Comparison of ENCODE assay signal across 9 mouse cellular contexts in genomic region chr2:153348100-153348831, GRCm38 (mm10). TPM values are rescaled to one million over a fixed set of nuclear protein-coding genes. Genes with fewer than 3 reads are reported as not detected.
DNase-seq lines count a peak whose midpoint lies in the region; ATAC-seq and TF ChIP-seq lines count a peak whose summit lies in the region.
"Had no signal": no experiment of that assay in that cellular context is flagged by ENCODE, and none has a peak within 500 bp of the region (broad histone marks: within the 10 kb centered on the region; RNA-seq: fewer than 3 reads in every experiment).

No protein-coding gene starts in this region.

- H3K36me3 ChIP-seq in lung, embryonic 14.5 days (ENCODE audit: insufficient read depth) = peaks cover 18% of the 10 kb centered on the region
- peaks cover 12% of the 10 kb centered on the region for H3K36me3 ChIP-seq in embryonic facial prominence, embryonic 14.5 days (ENCODE audit: control insufficient read depth, insufficient read depth, low read length)
- H3K36me3 ChIP-seq in limb, embryonic 11.5 days (ENCODE audit: control insufficient read depth, insufficient read depth, low read length) = no peaks in the 10 kb centered on the region
- H3K36me3 ChIP-seq in small intestine, adult 2 months (ENCODE audit: control insufficient read depth, insufficient read depth, low read length) = peaks cover 7% of the 10 kb centered on the region

- ATAC-seq in lung, embryonic 14.5 days (ENCODE audit: insufficient read depth) = no peak
- no peak for ATAC-seq in embryonic facial prominence, embryonic 14.5 days (ENCODE audit: low read depth)
- ATAC-seq in limb, embryonic 11.5 days (ENCODE audit: insufficient number of reproducible peaks, low FRiP score, low TSS enrichment, low read depth) = no peak

- H3K4me2 ChIP-seq in lung, embryonic 14.5 days = peak overlapping the region; percentile 85
- peak overlapping the region; percentile 66 for H3K4me2 ChIP-seq in embryonic facial prominence, embryonic 14.5 days (ENCODE audit: low read depth, low read length)
- peak overlapping the region; percentile 30; the same call in 1 of the 2 replicates for H3K4me2 ChIP-seq in limb, embryonic 11.5 days (ENCODE audit: low read depth, severe bottlenecking)

- H3K4me1 ChIP-seq in lung, embryonic 14.5 days (ENCODE audit: insufficient read depth) = peaks cover 22% of the 10 kb centered on the region
- peaks cover 27% of the 10 kb centered on the region for H3K4me1 ChIP-seq in embryonic facial prominence, embryonic 14.5 days (ENCODE audit: control insufficient read depth, insufficient read depth, low read length)
- H3K4me1 ChIP-seq in limb, embryonic 11.5 days (ENCODE audit: control insufficient read depth, insufficient read depth, low read length) = peaks cover 18% of the 10 kb centered on the region
- peaks cover 10% of the 10 kb centered on the region; the same call in 1 of the 2 replicates for H3K4me1 ChIP-seq in small intestine, adult 2 months (ENCODE audit: control insufficient read depth, insufficient read depth, insufficient read length, low read length)

- peak overlapping the region; percentile 99 for H3K9ac ChIP-seq in lung, embryonic 14.5 days
- H3K9ac ChIP-seq in embryonic facial prominence, embryonic 14.5 days (ENCODE audit: low read depth, low read length) = peak overlapping the region; percentile 97
- H3K9ac ChIP-seq in limb, embryonic 11.5 days (ENCODE audit: low read length) = no peak overlapping the region

- H3K9me3 ChIP-seq in lung, embryonic 14.5 days (ENCODE audit: low read depth, low read length) = no peaks in the 10 kb centered on the region
- H3K9me3 ChIP-seq in embryonic facial prominence, embryonic 14.5 days (ENCODE audit: control insufficient read depth, low read length) = no peaks in the 10 kb centered on the region
- no peaks in the 10 kb centered on the region for H3K9me3 ChIP-seq in limb, embryonic 11.5 days (ENCODE audit: control insufficient read depth, low read length)

- TF ChIP-seq CTCF in lung, embryonic 14.5 days (IDR thresholded peaks at IDR 0.05; ENCODE audit: low read depth) = no peak
- no peak for TF ChIP-seq CTCF in small intestine, adult 2 months (IDR thresholded peaks at IDR 0.05; ENCODE audit: extremely low read depth, insufficient read length, insufficient replicate concordance, low read depth, low read length)

- peak overlapping the region; percentile 99; the same call in 1 of the 2 replicates for H3K27ac ChIP-seq in lung, embryonic 14.5 days (ENCODE audit: low read depth)
- peak overlapping the region; percentile 100 for H3K27ac ChIP-seq in embryonic facial prominence, embryonic 14.5 days (replicated peaks; ENCODE audit: low read depth, low read length)
- H3K27ac ChIP-seq in limb, embryonic 11.5 days (replicated peaks; ENCODE audit: low read depth, low read length) = no peak overlapping the region
- 0 out of 2 replicates have a peak overlapping the region, but pooled peaks have one; percentile 2 for H3K27ac ChIP-seq in small intestine, adult 2 months (ENCODE audit: insufficient read depth, low read depth, low read length)

- no peaks in the 10 kb centered on the region for H3K27me3 ChIP-seq in lung, embryonic 14.5 days (ENCODE audit: insufficient read depth, low read length)
- no peaks in the 10 kb centered on the region for H3K27me3 ChIP-seq in embryonic facial prominence, embryonic 14.5 days (replicated peaks; ENCODE audit: control insufficient read depth, insufficient read depth, low read length)
- no peaks in the 10 kb centered on the region for H3K27me3 ChIP-seq in limb, embryonic 11.5 days (ENCODE audit: control insufficient read depth, insufficient read depth, low read length)
- H3K27me3 ChIP-seq in small intestine, adult 2 months (ENCODE audit: control insufficient read depth, insufficient read depth, low read length) = no peaks in the 10 kb centered on the region

- DNase-seq in lung, embryonic 14.5 days = no peak
- DNase-seq in lung, postnatal 36 days = no peak
- peak; percentile 34 for DNase-seq in embryonic facial prominence, embryonic 14.5 days (ENCODE audit: low spot score)
- no peak for DNase-seq in limb, embryonic 11.5 days (ENCODE audit: low spot score)
- no peak for DNase-seq in ovary, postnatal 10 days (ENCODE audit: low spot score)
- DNase-seq in cerebellum, adult 9-10 months = no peak
- DNase-seq in testis, postnatal 10 days (ENCODE audit: low spot score) = no peak
- DNase-seq: adrenal gland, postnatal 14 days had no signal

- H3K4me3 ChIP-seq in lung, embryonic 14.5 days (ENCODE audit: low read depth, low read length) = peak overlapping the region; percentile 86
- peak overlapping the region; percentile 97 for H3K4me3 ChIP-seq in embryonic facial prominence, embryonic 14.5 days (ENCODE audit: low read depth, low read length)
- no peak overlapping the region for H3K4me3 ChIP-seq in limb, embryonic 11.5 days (ENCODE audit: low read depth, low read length)
- no peak overlapping the region for H3K4me3 ChIP-seq in small intestine, adult 2 months (ENCODE audit: low read depth, low read length)

- TF ChIP-seq POLR2A in small intestine, adult 2 months (IDR thresholded peaks at IDR 0.05; ENCODE audit: low read depth, low read length) = no peak

- 50% methylated on average over 6 of the region's 6 CpGs for WGBS in lung, embryonic 14.5 days
- 39% methylated on average over 6 of the region's 6 CpGs for WGBS in embryonic facial prominence, embryonic 14.5 days
- WGBS in limb, embryonic 11.5 days = 75% methylated on average over 6 of the region's 6 CpGs
- WGBS in small intestine, adult 2 months = 43% methylated on average over 6 of the region's 6 CpGs

RNA-seq across cellular contexts. Expression of gene Asxl1, which starts 2.6 kb away (rescaled TPM):
- 23.7 and 26.0 TPM in 2 replicates for polyA plus RNA-seq in lung, embryonic 14.5 days (2014; fragmentation: Nextera tagmentation; extraction: Ambion mirVana)
- polyA plus RNA-seq in embryonic facial prominence, embryonic 14.5 days (2014; fragmentation: Nextera tagmentation; extraction: Ambion mirVana) = 14.3 and 16.3 TPM in 2 replicates
- polyA plus RNA-seq in limb, embryonic 11.5 days (2014; fragmentation: Nextera tagmentation; extraction: Ambion mirVana) = 24.0 and 26.5 TPM in 2 replicates
- polyA plus RNA-seq in small intestine, adult 2 months (2012; rRNA removed) = 3.1 and 6.7 TPM in 2 replicates

RNA-seq across cellular contexts. Expression of gene Kif3b, which starts 57.1 kb away (rescaled TPM):
- 4.8 TPM in 2 replicates for polyA plus RNA-seq in lung, embryonic 14.5 days (2014; fragmentation: Nextera tagmentation; extraction: Ambion mirVana)
- polyA plus RNA-seq in embryonic facial prominence, embryonic 14.5 days (2014; fragmentation: Nextera tagmentation; extraction: Ambion mirVana) = 7.1 and 7.6 TPM in 2 replicates
- 5.1 and 5.8 TPM in 2 replicates for polyA plus RNA-seq in limb, embryonic 11.5 days (2014; fragmentation: Nextera tagmentation; extraction: Ambion mirVana)
- 2.8 and 4.9 TPM in 2 replicates for polyA plus RNA-seq in small intestine, adult 2 months (2012; rRNA removed)

Comparison
In these comparisons a context has a peak if more than half of its experiments do, and no peak if none do; other contexts are left out.
1. H3K4me2 ChIP-seq: peak in every context shown above with its lines; median percentile 85 in lung, embryonic 14.5 days; 66 in embryonic facial prominence, embryonic 14.5 days; 30 in limb, embryonic 11.5 days.
2. H3K4me3 ChIP-seq: peak in lung, embryonic 14.5 days (single experiment) and embryonic facial prominence, embryonic 14.5 days (single experiment); none in limb, embryonic 11.5 days (single experiment) and small intestine, adult 2 months (single experiment).